Mouse (Mus musculus): ENCODE measurements around the gene Icam1. TPM values are rescaled to one million over a fixed set of nuclear protein-coding genes. Genes with fewer than 3 reads are reported as not detected.

The Icam1 gene
- polyA plus RNA-seq, 1 experiment from 2014 or later, result 4.2 TPM

DNA sequence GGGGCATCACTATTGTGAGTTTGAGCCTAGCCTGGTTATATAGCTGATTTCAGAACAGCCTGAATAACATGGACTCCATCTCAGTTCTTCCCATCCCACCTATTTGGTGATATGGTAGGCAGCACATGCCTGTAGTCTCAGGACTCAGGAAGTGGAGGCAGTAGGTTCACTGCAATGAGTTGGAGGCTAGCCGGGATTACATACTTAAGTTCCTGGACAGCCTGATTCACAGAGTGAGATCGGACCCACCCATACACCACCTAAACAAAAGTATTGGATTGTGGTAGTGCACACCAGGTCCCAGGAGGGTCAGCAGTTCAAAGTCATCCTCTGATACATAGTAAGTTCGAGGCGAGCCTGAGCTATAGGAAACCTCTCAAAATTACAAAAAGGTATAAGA lies 56.9 kb downstream of the Icam1 start:
- no peaks in the 10 kb centered on the region for H3K4me1 ChIP-seq (replicated peaks; ENCODE audit: control insufficient read depth, insufficient read depth, low read length)
- no peak overlapping the region for H3K27ac ChIP-seq (ENCODE audit: low read depth, low read length)
- H3K4me3 ChIP-seq (ENCODE audit: low read depth, low read length), result peak overlapping the region; percentile 81
- H3K4me2 ChIP-seq (ENCODE audit: low read depth, low read length, severe bottlenecking), result peak overlapping the region; percentile 78
- no peaks in the 10 kb centered on the region for H3K9me3 ChIP-seq (ENCODE audit: control insufficient read depth, low read length)
- ATAC-seq (replicated peaks; ENCODE audit: low FRiP score) (0 out of 2 replicates have a peak, but pooled peaks have one; percentile 2), DNase-seq (ENCODE audit: low spot score) (no peak)
- H3K36me3 ChIP-seq (ENCODE audit: control insufficient read depth, insufficient read depth, low read length), result peaks cover 5% of the 10 kb centered on the region; the same call in 1 of the 2 replicates
- WGBS, result 16% methylated on average over 4 of the region's 4 CpGs
- peak overlapping the region; percentile 87 for H3K9ac ChIP-seq (ENCODE audit: low read length)
- H3K27me3 ChIP-seq (ENCODE audit: control insufficient read depth, insufficient read depth, low read length), result no peaks in the 10 kb centered on the region

- Histone ChIP-seq H3K9ac (ENCODE audit: low read length) (peak within 1 kb of the TSS; percentile 87), H3K4me2 (ENCODE audit: low read depth, low read length, severe bottlenecking) (peak within 1 kb of the TSS; percentile 78), H3K27ac (ENCODE audit: low read depth, low read length) (no peak within 1 kb of the TSS), H3K4me3 (ENCODE audit: low read depth, low read length) (peak within 1 kb of the TSS; percentile 81), H3K27me3 (ENCODE audit: control insufficient read depth, insufficient read depth, low read length) (no peaks in the 10 kb centered on the region), H3K36me3 (ENCODE audit: control insufficient read depth, insufficient read depth, low read length) (peaks cover 7% of the 10 kb centered on the region; the same call in 1 of the 2 replicates), H3K9me3 (ENCODE audit: control insufficient read depth, low read length) (no peaks in the 10 kb centered on the region), H3K4me1 (replicated peaks; ENCODE audit: control insufficient read depth, insufficient read depth, low read length) (no peaks in the 10 kb centered on the region)
- DNase-seq (ENCODE audit: low spot score), result peak; percentile 91
- peak; percentile 96 for ATAC-seq (replicated peaks; ENCODE audit: low FRiP score)
- WGBS, result 2% methylated on average over 58 of the region's 58 CpGs
These were observed 57.5 kb downstream of the Icam1 start, which contains the start of the genes Gm49373 and Fdx1l for GRCm38 (mm10) chr9:21073044-21073840. Gm49373 (minus strand) TSS chr9:21073096. Fdx1l (minus strand) TSS chr9:21073614.

DNA sequence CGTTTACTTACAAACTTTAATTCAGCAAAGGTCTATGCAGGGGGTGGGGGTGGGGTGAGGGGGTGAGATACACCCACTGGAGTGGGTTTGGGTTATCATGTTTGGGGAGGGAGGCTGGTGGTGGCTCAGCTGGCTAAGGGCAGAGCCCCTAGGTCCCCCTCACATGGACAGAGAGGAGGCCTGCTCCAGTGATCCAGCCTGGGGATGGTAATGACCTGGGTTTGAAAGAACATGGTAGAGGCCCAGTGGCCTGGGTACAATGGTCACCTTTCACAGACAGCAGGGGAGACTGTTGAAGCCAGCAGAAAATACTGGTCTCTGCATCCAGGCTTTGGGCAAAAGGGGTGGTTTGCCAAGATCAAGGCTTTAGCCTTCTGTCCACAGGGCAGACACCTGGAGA lies 58.4 kb downstream of the Icam1 start:
- no peak overlapping the region for H3K4me2 ChIP-seq (ENCODE audit: low read depth, low read length, severe bottlenecking)
- H3K9me3 ChIP-seq (ENCODE audit: control insufficient read depth, low read length), result no peaks in the 10 kb centered on the region
- no peaks in the 10 kb centered on the region for H3K4me1 ChIP-seq (replicated peaks; ENCODE audit: control insufficient read depth, insufficient read depth, low read length)
- H3K36me3 ChIP-seq (ENCODE audit: control insufficient read depth, insufficient read depth, low read length), result peaks cover 7% of the 10 kb centered on the region; the same call in 1 of the 2 replicates
- ATAC-seq (replicated peaks; ENCODE audit: low FRiP score) (no peak), DNase-seq (ENCODE audit: low spot score) (no peak)
- H3K27ac ChIP-seq (ENCODE audit: low read depth, low read length), result no peak overlapping the region
- no peak overlapping the region for H3K4me3 ChIP-seq (ENCODE audit: low read depth, low read length)
- no peak overlapping the region for H3K9ac ChIP-seq (ENCODE audit: low read length)
- WGBS, result 77% methylated on average over 1 of the region's 1 CpGs
- no peaks in the 10 kb centered on the region for H3K27me3 ChIP-seq (ENCODE audit: control insufficient read depth, insufficient read depth, low read length)

DNA sequence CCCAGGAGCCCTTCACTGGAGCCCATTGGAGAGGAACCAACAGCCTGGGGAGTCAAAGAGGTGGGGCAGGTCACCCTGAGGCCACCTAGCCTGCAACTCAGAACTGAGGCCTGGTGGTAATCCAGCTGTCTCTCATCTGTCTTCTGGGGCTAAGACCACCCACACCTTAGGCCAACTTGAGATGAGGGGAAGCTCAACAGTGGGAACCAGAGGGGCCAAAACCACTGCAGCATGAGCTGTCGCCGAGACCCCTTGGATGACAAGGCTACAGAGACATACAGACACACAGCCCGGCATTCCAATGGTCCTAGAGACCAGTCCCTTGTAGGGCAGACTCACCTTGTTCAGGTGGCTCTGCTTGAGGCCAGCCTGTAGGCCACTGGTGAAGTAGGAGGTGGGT lies 59.8 kb downstream of the Icam1 start:
- Histone ChIP-seq H3K4me1 (replicated peaks; ENCODE audit: control insufficient read depth, insufficient read depth, low read length) (no peaks in the 10 kb centered on the region), H3K36me3 (ENCODE audit: control insufficient read depth, insufficient read depth, low read length) (peaks cover 13% of the 10 kb centered on the region), H3K9ac (ENCODE audit: low read length) (no peak overlapping the region), H3K4me3 (ENCODE audit: low read depth, low read length) (no peak overlapping the region), H3K9me3 (ENCODE audit: control insufficient read depth, low read length) (no peaks in the 10 kb centered on the region), H3K4me2 (ENCODE audit: low read depth, low read length, severe bottlenecking) (no peak overlapping the region), H3K27ac (ENCODE audit: low read depth, low read length) (no peak overlapping the region), H3K27me3 (ENCODE audit: control insufficient read depth, insufficient read depth, low read length) (no peaks in the 10 kb centered on the region)
- no peak for ATAC-seq (replicated peaks; ENCODE audit: low FRiP score)
- WGBS, result 88% methylated on average over 3 of the region's 3 CpGs
- DNase-seq (ENCODE audit: low spot score), result no peak

MicroRNAs encoded within 50 kb of the gene (microRNA counts, 519-probe panel; counts per million panel counts)
- 31.2 counts per million for microRNA mmu-miR-1900

Small RNA genes lying within 50 kb of the gene (microRNA-seq; reads per million reads assigned to microRNA genes)
- gene Mir1900 (ENCODE audit: insufficient number of aligned reads), result not detected
- gene Mir7082 (ENCODE audit: insufficient number of aligned reads), result 3.4 reads per million

Other genes starting within 250 kb of the Icam1 start
- gene Col5a3, start 200.9 kb upstream of the Icam1 start, polyA plus RNA-seq (2014; fragmentation: Nextera tagmentation; extraction: Ambion mirVana), result 0.52 and 0.59 TPM in 2 replicates
- not detected in 2 replicates for gene Rdh8, start 197.5 kb upstream of the Icam1 start, polyA plus RNA-seq (2014; fragmentation: Nextera tagmentation; extraction: Ambion mirVana)
- 1.3 and 1.6 TPM in 2 replicates for gene A230050P20Rik, start 147.3 kb upstream of the Icam1 start, polyA plus RNA-seq (2014; fragmentation: Nextera tagmentation; extraction: Ambion mirVana)
- gene Angptl6, start 136.3 kb upstream of the Icam1 start, polyA plus RNA-seq (2014; fragmentation: Nextera tagmentation; extraction: Ambion mirVana), result 4.3 and 5.3 TPM in 2 replicates
- 71.2 and 75.1 TPM in 2 replicates for gene Ppan, start 127.8 kb upstream of the Icam1 start, polyA plus RNA-seq (2014; fragmentation: Nextera tagmentation; extraction: Ambion mirVana)
- 334 and 367 TPM in 2 replicates for gene Eif3g, start 117.4 kb upstream of the Icam1 start, polyA plus RNA-seq (2014; fragmentation: Nextera tagmentation; extraction: Ambion mirVana)
- gene Dnmt1, start 56.1 kb upstream of the Icam1 start, polyA plus RNA-seq (2014; fragmentation: Nextera tagmentation; extraction: Ambion mirVana), result 93.4 and 94.8 TPM in 2 replicates
- gene S1pr2, start 39.2 kb upstream of the Icam1 start, polyA plus RNA-seq (2014; fragmentation: Nextera tagmentation; extraction: Ambion mirVana), result 22.1 TPM in 2 replicates
- 119 and 130 TPM in 2 replicates for gene Mrpl4, start 13.2 kb upstream of the Icam1 start, polyA plus RNA-seq (2014; fragmentation: Nextera tagmentation; extraction: Ambion mirVana)
- 5.8 and 6.2 TPM in 2 replicates for gene Icam4, start 13.4 kb downstream of the Icam1 start, polyA plus RNA-seq (2014; fragmentation: Nextera tagmentation; extraction: Ambion mirVana)
- gene Icam5, start 16.1 kb downstream of the Icam1 start, polyA plus RNA-seq (2014; fragmentation: Nextera tagmentation; extraction: Ambion mirVana), result not detected in 2 replicates
- gene Zglp1, start 51.1 kb downstream of the Icam1 start, polyA plus RNA-seq (2014; fragmentation: Nextera tagmentation; extraction: Ambion mirVana), result 1.2 and 2.9 TPM in 2 replicates
- gene Gm49373, start 57.1 kb downstream of the Icam1 start, polyA plus RNA-seq (2014; fragmentation: Nextera tagmentation; extraction: Ambion mirVana), result 1.4 and 1.5 TPM in 2 replicates
- gene Fdx1l, start 57.6 kb downstream of the Icam1 start, polyA plus RNA-seq (2014; fragmentation: Nextera tagmentation; extraction: Ambion mirVana), result 46.9 and 54.6 TPM in 2 replicates
- gene Gm38431, start 76.0 kb downstream of the Icam1 start, polyA plus RNA-seq (2014; fragmentation: Nextera tagmentation; extraction: Ambion mirVana), result 3.9 and 4.5 TPM in 2 replicates
- 118 and 124 TPM in 2 replicates for gene Raver1, start 76.0 kb downstream of the Icam1 start, polyA plus RNA-seq (2014; fragmentation: Nextera tagmentation; extraction: Ambion mirVana)
- 10.3 and 10.8 TPM in 2 replicates for gene Tyk2, start 115.3 kb downstream of the Icam1 start, polyA plus RNA-seq (2014; fragmentation: Nextera tagmentation; extraction: Ambion mirVana)
- gene Cdc37, start 134.0 kb downstream of the Icam1 start, polyA plus RNA-seq (2014; fragmentation: Nextera tagmentation; extraction: Ambion mirVana), result 300 and 308 TPM in 2 replicates
- 7.0 and 8.4 TPM in 2 replicates for gene Pde4a, start 149.7 kb downstream of the Icam1 start, polyA plus RNA-seq (2014; fragmentation: Nextera tagmentation; extraction: Ambion mirVana)
- 35.9 and 41.3 TPM in 2 replicates for gene Keap1, start 223.4 kb downstream of the Icam1 start, polyA plus RNA-seq (2014; fragmentation: Nextera tagmentation; extraction: Ambion mirVana)
- 0.09 and 0.11 TPM in 2 replicates for gene S1pr5, start 232.5 kb downstream of the Icam1 start, polyA plus RNA-seq (2014; fragmentation: Nextera tagmentation; extraction: Ambion mirVana)
- 55.7 and 57.9 TPM in 2 replicates for gene Atg4d, start 249.3 kb downstream of the Icam1 start, polyA plus RNA-seq (2014; fragmentation: Nextera tagmentation; extraction: Ambion mirVana)

Measured in forebrain, embryonic 11.5 days (tissue).